Mouse (Mus musculus): ENCODE data around the gene Pole3. TPM values are rescaled to one million over a fixed set of nuclear protein-coding genes. Genes with fewer than 3 reads are reported as not detected.

The Pole3 gene
- polyA plus RNA-seq, 1 experiment, result 8.9 TPM

GRCm38 (mm10) chr4:62519122-62519848, 5.6 kb downstream of the Pole3 start:
- Histone ChIP-seq H3K4me3 (ENCODE audit: low read depth, low read length) (peak overlapping the region; percentile 91), H3K27ac (ENCODE audit: insufficient read depth, low read depth, low read length) (peak overlapping the region; percentile 85), H3K36me3 (ENCODE audit: control insufficient read depth, insufficient read depth, low read length) (no peaks in the 10 kb centered on the region), H3K27me3 (ENCODE audit: control insufficient read depth, insufficient read depth, low read length) (no peaks in the 10 kb centered on the region), H3K4me1 (ENCODE audit: control insufficient read depth, insufficient read depth, insufficient read length, low read length) (peaks cover 20% of the 10 kb centered on the region)
- under 1% methylated on average over 26 of the region's 26 CpGs for WGBS
- TF ChIP-seq CTCF (IDR thresholded peaks at IDR 0.05; ENCODE audit: extremely low read depth, insufficient read length, insufficient replicate concordance, low read depth, low read length) (no peak), POLR2A (IDR thresholded peaks at IDR 0.05; ENCODE audit: low read depth, low read length) (no peak)

- Histone ChIP-seq H3K27me3 (ENCODE audit: control insufficient read depth, insufficient read depth, low read length) (no peaks in the 10 kb centered on the region), H3K36me3 (ENCODE audit: control insufficient read depth, insufficient read depth, low read length) (0 out of 2 replicates have a peak, but pooled peaks cover 4% of the 10 kb centered on the region), H3K4me3 (ENCODE audit: low read depth, low read length) (peak overlapping the region; percentile 91), H3K27ac (ENCODE audit: insufficient read depth, low read depth, low read length) (peak overlapping the region; percentile 85), H3K4me1 (ENCODE audit: control insufficient read depth, insufficient read depth, insufficient read length, low read length) (peaks cover 19% of the 10 kb centered on the region)
- 23% methylated on average over 13 of the region's 13 CpGs for WGBS
- TF ChIP-seq POLR2A (IDR thresholded peaks at IDR 0.05; ENCODE audit: low read depth, low read length) (no peak), CTCF (IDR thresholded peaks at IDR 0.05; ENCODE audit: extremely low read depth, insufficient read length, insufficient replicate concordance, low read depth, low read length) (no peak)
Measured at GRCm38 (mm10) chr4:62518416-62519121, 6.3 kb downstream of the Pole3 start.

- Histone ChIP-seq H3K27ac (ENCODE audit: insufficient read depth, low read depth, low read length) (peak overlapping the region; percentile 85), H3K27me3 (ENCODE audit: control insufficient read depth, insufficient read depth, low read length) (no peaks in the 10 kb centered on the region), H3K4me1 (ENCODE audit: control insufficient read depth, insufficient read depth, insufficient read length, low read length) (peaks cover 19% of the 10 kb centered on the region), H3K36me3 (ENCODE audit: control insufficient read depth, insufficient read depth, low read length) (0 out of 2 replicates have a peak, but pooled peaks cover 11% of the 10 kb centered on the region), H3K4me3 (ENCODE audit: low read depth, low read length) (no peak overlapping the region)
- WGBS, result 21% methylated on average over 10 of the region's 10 CpGs
- TF ChIP-seq POLR2A (IDR thresholded peaks at IDR 0.05; ENCODE audit: low read depth, low read length) (no peak), CTCF (IDR thresholded peaks at IDR 0.05; ENCODE audit: extremely low read depth, insufficient read length, insufficient replicate concordance, low read depth, low read length) (no peak)
Measured at GRCm38 (mm10) chr4:62517538-62518415, 7.1 kb downstream of the Pole3 start.

DNA sequence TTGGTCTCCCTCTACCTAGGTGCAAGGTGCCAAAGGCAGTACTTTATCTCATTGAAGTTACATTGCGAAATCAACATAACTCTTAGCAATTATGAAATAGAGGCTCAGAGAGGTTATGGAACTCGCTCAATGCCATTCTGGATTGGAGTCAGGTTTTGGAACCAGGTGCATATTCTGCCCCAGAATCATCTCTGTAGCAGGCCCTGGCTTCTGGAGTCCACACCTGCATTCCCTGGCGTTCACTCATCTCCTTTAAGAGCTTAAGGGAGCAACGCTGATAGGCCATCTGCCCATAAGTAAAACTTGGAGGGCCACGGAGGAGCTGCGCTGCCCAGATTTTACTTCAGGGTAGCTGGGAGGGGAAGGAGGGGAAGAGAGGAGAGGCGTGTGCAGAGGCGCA, 7.8 kb downstream of the Pole3 start:
- peak overlapping the region; percentile 85 for H3K27ac ChIP-seq (ENCODE audit: insufficient read depth, low read depth, low read length)
- peaks cover 16% of the 10 kb centered on the region; the same call in 1 of the 2 replicates for H3K36me3 ChIP-seq (ENCODE audit: control insufficient read depth, insufficient read depth, low read length)
- WGBS, result 32% methylated on average over 8 of the region's 8 CpGs
- TF ChIP-seq POLR2A (IDR thresholded peaks at IDR 0.05; ENCODE audit: low read depth, low read length) (no peak), CTCF (IDR thresholded peaks at IDR 0.05; ENCODE audit: extremely low read depth, insufficient read length, insufficient replicate concordance, low read depth, low read length) (no peak)
- no peaks in the 10 kb centered on the region for H3K27me3 ChIP-seq (ENCODE audit: control insufficient read depth, insufficient read depth, low read length)
- peaks cover 19% of the 10 kb centered on the region for H3K4me1 ChIP-seq (ENCODE audit: control insufficient read depth, insufficient read depth, insufficient read length, low read length)
- no peak overlapping the region for H3K4me3 ChIP-seq (ENCODE audit: low read depth, low read length)

DNA sequence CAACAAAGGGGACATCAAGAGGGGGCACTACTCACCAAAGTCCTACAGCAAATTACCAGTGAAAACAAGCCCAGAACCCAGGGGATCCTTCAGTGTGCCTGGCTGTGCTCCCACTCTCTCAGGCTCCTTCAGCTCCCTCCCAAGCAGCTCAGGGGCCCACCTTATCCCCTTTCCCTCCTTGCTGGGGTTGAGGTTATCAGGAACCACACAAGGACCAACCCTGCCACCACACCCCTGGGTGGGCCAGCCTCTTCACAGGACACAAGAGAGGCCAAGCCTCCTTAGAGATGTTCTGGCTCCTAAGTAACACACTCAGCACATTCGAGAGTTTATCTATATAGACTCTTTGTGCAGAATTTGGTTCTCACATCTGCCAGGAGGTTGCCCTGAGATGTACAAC, 8.3 kb downstream of the Pole3 start:
- Histone ChIP-seq H3K4me1 (ENCODE audit: control insufficient read depth, insufficient read depth, insufficient read length, low read length) (peaks cover 19% of the 10 kb centered on the region), H3K27me3 (ENCODE audit: control insufficient read depth, insufficient read depth, low read length) (no peaks in the 10 kb centered on the region), H3K36me3 (ENCODE audit: control insufficient read depth, insufficient read depth, low read length) (peaks cover 20% of the 10 kb centered on the region), H3K4me3 (ENCODE audit: low read depth, low read length) (no peak overlapping the region), H3K27ac (ENCODE audit: insufficient read depth, low read depth, low read length) (peak overlapping the region; percentile 55)
- no peak for TF ChIP-seq POLR2A (IDR thresholded peaks at IDR 0.05; ENCODE audit: low read depth, low read length)
- no peak for TF ChIP-seq CTCF (IDR thresholded peaks at IDR 0.05; ENCODE audit: extremely low read depth, insufficient read length, insufficient replicate concordance, low read depth, low read length)
- 30% methylated on average over 1 of the region's 1 CpGs for WGBS

GRCm38 (mm10) chr4:62516079-62516478, 8.8 kb downstream of the Pole3 start:
- Histone ChIP-seq H3K4me3 (ENCODE audit: low read depth, low read length) (no peak overlapping the region), H3K36me3 (ENCODE audit: control insufficient read depth, insufficient read depth, low read length) (peaks cover 25% of the 10 kb centered on the region), H3K27me3 (ENCODE audit: control insufficient read depth, insufficient read depth, low read length) (no peaks in the 10 kb centered on the region), H3K4me1 (ENCODE audit: control insufficient read depth, insufficient read depth, insufficient read length, low read length) (peaks cover 19% of the 10 kb centered on the region), H3K27ac (ENCODE audit: insufficient read depth, low read depth, low read length) (peak overlapping the region; percentile 3; the same call in 1 of the 2 replicates)
- no peak for TF ChIP-seq POLR2A (IDR thresholded peaks at IDR 0.05; ENCODE audit: low read depth, low read length)
- no peak for TF ChIP-seq CTCF (IDR thresholded peaks at IDR 0.05; ENCODE audit: extremely low read depth, insufficient read length, insufficient replicate concordance, low read depth, low read length)
- WGBS, result 35% methylated on average over 2 of the region's 2 CpGs
